Mouse (Mus musculus) liver, embryonic 14.5 days (tissue): ENCODE data around the gene 9130023H24Rik.

Source experiments
- CTCF ChIP-seq: IDR thresholded peaks from 2 replicates; pipeline ENCODE4 v1.5.1; 2016; ENCODE audit warnings: antibody characterized with exemption, low read depth, control low read depth
- EP300 ChIP-seq: IDR thresholded peaks from 2 replicates; pipeline ENCODE4 v1.6.1; 2016; ENCODE audit warnings: antibody characterized with exemption, low read depth

DNA sequence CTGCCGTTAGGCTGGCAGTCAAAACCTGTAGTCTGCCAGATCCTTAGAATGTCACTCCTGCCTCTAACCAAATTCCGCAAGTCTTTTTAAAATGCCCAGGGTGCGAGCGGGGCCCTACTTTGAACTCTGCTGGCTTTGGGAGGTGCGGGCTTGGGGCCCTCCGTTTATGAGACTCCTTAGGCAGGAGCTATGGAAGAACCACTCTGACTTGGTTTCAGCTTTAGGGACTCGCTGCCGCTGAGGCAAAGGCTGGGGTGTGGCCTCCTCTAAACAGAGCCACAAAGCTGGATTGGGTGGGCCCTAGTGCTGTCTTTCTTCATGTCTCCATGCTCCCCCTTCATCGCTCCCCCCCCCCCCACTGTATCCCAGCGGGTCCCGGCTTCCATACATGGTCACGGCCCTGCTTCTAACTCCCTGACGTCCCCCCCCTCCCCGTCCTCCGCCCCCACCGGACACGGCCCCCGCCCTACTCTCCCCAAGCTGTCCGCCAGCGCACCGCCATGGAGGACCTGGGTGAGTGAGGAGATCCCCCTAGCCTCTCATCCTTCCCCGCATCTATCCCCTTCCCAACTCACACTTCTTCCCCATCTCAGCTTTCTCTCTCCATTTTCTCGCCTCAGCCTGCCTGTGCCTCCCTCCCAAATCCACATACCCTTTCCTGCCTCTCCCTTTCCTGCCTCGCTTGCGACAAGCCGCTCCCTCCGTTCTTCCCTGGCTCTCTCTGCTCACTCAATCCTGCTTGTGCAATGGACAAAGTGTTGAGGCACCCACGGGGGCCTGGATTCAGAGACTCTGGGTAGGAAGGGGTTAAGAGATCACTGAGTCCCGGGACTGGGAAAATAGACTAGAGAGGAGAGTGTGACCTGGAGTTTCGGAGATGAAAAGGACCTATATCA lies 8.9 kb upstream of the 9130023H24Rik start, which contains the start of gene Tgfb1i1:
- TF ChIP-seq CTCF (no peak), EP300 (no peak)
